Mouse (Mus musculus) liver, embryonic 13.5 days (tissue): Measurements from ENCODE around the gene Pde8b. TPM values are rescaled to one million over a fixed set of nuclear protein-coding genes. Genes with fewer than 3 reads are reported as not detected.

ENCODE experiments used
- ATAC-seq: fragments of 200-750 bp; cut with Nextera tagmentation; 2 replicates; pipeline ENCODE4 v1.8.0; 2017; ENCODE audit warnings: low read depth, mild to moderate bottlenecking, moderate number of reproducible peaks, moderate library complexity
- DNase-seq: peaks from one replicate; pipeline ENCODE4 v3.0.0; 2022
- H3K27ac ChIP-seq: fragments of 300-500 bp; sonication (generic); 2 replicates; pipeline ENCODE4 v1.5.1; 2015; ENCODE audit warnings: moderate library complexity, mild to moderate bottlenecking, inconsistent platforms
- H3K27me3 ChIP-seq: fragments of 300-500 bp; sonication (generic); 2 replicates; pipeline ENCODE4 v1.6.1; 2015; ENCODE audit warnings: mild to moderate bottlenecking, inconsistent platforms
- H3K36me3 ChIP-seq: fragments of 300-500 bp; sonication (generic); 2 replicates; pipeline ENCODE4 v1.6.1; 2015; ENCODE audit warnings: mild to moderate bottlenecking, inconsistent platforms
- H3K4me1 ChIP-seq: fragments of 300-500 bp; sonication (generic); replicated peaks from 2 replicates; pipeline ENCODE4 v1.6.1; 2015; ENCODE audit warnings: inconsistent platforms
- H3K4me2 ChIP-seq: fragments of 300-500 bp; sonication (generic); 2 replicates; pipeline ENCODE4 v1.6.1; 2015; ENCODE audit warnings: inconsistent platforms, mild to moderate bottlenecking, moderate library complexity
- H3K4me3 ChIP-seq: fragments of 300-500 bp; sonication (generic); replicated peaks from 2 replicates; pipeline ENCODE4 v1.5.1; 2015; ENCODE audit warnings: mild to moderate bottlenecking, inconsistent platforms
- H3K9ac ChIP-seq: fragments of 300-500 bp; sonication (generic); 2 replicates; pipeline ENCODE4 v1.6.1; 2015; ENCODE audit warnings: mild to moderate bottlenecking, inconsistent platforms
- H3K9me3 ChIP-seq: fragments of 300-500 bp; sonication (generic); replicated peaks from 2 replicates; pipeline ENCODE4 v1.6.1; 2016; ENCODE audit warnings: inconsistent platforms
- whole genome bisulfite sequencing: fragments of 180-500 bp; shearing (Covaris S2); methylation state at CpG from one replicate; pipeline ENCODE4 v1.1.7; 2015; ENCODE audit not compliant: insufficient replicate concordance; 5-methylcytosine and 5-hydroxymethylcytosine counted together
- polyA plus RNA-seq: library from polyadenylated mRNA; unstranded; fragments of >200 nt; fragmentation: Nextera tagmentation; extraction: Ambion mirVana; gene quantifications from 2 replicates; pipeline ENCODE4 v1.2.1, GENCODE M21; 2015

Gene Pde8b
- polyA plus RNA-seq, 1 experiment from 2014 or later = 0.53 TPM

GRCm38 (mm10) chr13:95034094-95034493 is 216.0 kb downstream of the Pde8b start:
- DNase-seq (no peak), ATAC-seq (no peak)
- Histone ChIP-seq H3K9ac (no peak overlapping the region), H3K27me3 (no peaks in the 10 kb centered on the region), H3K4me1 (no peaks in the 10 kb centered on the region), H3K4me2 (no peak overlapping the region), H3K36me3 (no peaks in the 10 kb centered on the region), H3K9me3 (no peaks in the 10 kb centered on the region), H3K4me3 (no peak overlapping the region), H3K27ac (no peak overlapping the region)
- WGBS = 47% methylated on average over 9 of the region's 9 CpGs

GRCm38 (mm10) chr13:95032973-95033372 is 217.2 kb downstream of the Pde8b start:
- ATAC-seq (no peak), DNase-seq (no peak)
- Histone ChIP-seq H3K36me3 (0 out of 2 replicates have a peak, but pooled peaks cover 5% of the 10 kb centered on the region), H3K9ac (no peak overlapping the region), H3K9me3 (no peaks in the 10 kb centered on the region), H3K4me3 (no peak overlapping the region), H3K27ac (no peak overlapping the region), H3K4me1 (no peaks in the 10 kb centered on the region), H3K4me2 (no peak overlapping the region), H3K27me3 (no peaks in the 10 kb centered on the region)
- WGBS = 60% methylated on average over 6 of the region's 6 CpGs

GRCm38 (mm10) chr13:95032127-95032831 is 217.9 kb downstream of the Pde8b start:
- Histone ChIP-seq H3K4me3 (no peak overlapping the region), H3K9ac (no peak overlapping the region)

GRCm38 (mm10) chr13:95030828-95031227 is 219.3 kb downstream of the Pde8b start:
- 0 out of 2 replicates have a peak, but pooled peaks cover 5% of the 10 kb centered on the region for H3K36me3 ChIP-seq
- no peak overlapping the region for H3K4me2 ChIP-seq
- H3K9ac ChIP-seq = no peak overlapping the region
- H3K27ac ChIP-seq = no peak overlapping the region
- no peak overlapping the region for H3K4me3 ChIP-seq
- no peaks in the 10 kb centered on the region for H3K9me3 ChIP-seq
- no peaks in the 10 kb centered on the region for H3K27me3 ChIP-seq
- H3K4me1 ChIP-seq = no peaks in the 10 kb centered on the region
- WGBS = 71% methylated on average over 6 of the region's 6 CpGs
- ATAC-seq = no peak
- DNase-seq = no peak

More at GRCm38 (mm10) chr13:95032127-95032831, 217.9 kb downstream of the Pde8b start:
- Histone ChIP-seq H3K9me3 (no peaks in the 10 kb centered on the region), H3K27ac (no peak overlapping the region), H3K4me2 (no peak overlapping the region), H3K27me3 (no peaks in the 10 kb centered on the region), H3K4me1 (no peaks in the 10 kb centered on the region), H3K36me3 (0 out of 2 replicates have a peak, but pooled peaks cover 5% of the 10 kb centered on the region)
- ATAC-seq (no peak), DNase-seq (no peak)
- WGBS = 67% methylated on average over 17 of the region's 17 CpGs

- no peak overlapping the region for H3K4me2 ChIP-seq
- no peaks in the 10 kb centered on the region for H3K27me3 ChIP-seq
- no peak for ATAC-seq
- no peak overlapping the region for H3K4me3 ChIP-seq
- H3K9me3 ChIP-seq = no peaks in the 10 kb centered on the region
- H3K27ac ChIP-seq = no peak overlapping the region
- no peak for DNase-seq
- H3K4me1 ChIP-seq = no peaks in the 10 kb centered on the region
- no peaks in the 10 kb centered on the region for H3K36me3 ChIP-seq
- no peak overlapping the region for H3K9ac ChIP-seq
- WGBS = 70% methylated on average over 6 of the region's 6 CpGs
These were observed 229.9 kb downstream of the Pde8b start for GRCm38 (mm10) chr13:95020216-95020615.

- H3K4me2 ChIP-seq = no peak overlapping the region
- H3K27me3 ChIP-seq = no peaks in the 10 kb centered on the region
- WGBS = 38% methylated on average over 6 of the region's 6 CpGs
- no peak overlapping the region for H3K9ac ChIP-seq
- no peak overlapping the region for H3K4me3 ChIP-seq
- H3K4me1 ChIP-seq = no peaks in the 10 kb centered on the region
- H3K9me3 ChIP-seq = no peaks in the 10 kb centered on the region
- no peak overlapping the region for H3K27ac ChIP-seq
- ATAC-seq = no peak
- DNase-seq = no peak
- no peaks in the 10 kb centered on the region for H3K36me3 ChIP-seq
These were observed 230.8 kb downstream of the Pde8b start for GRCm38 (mm10) chr13:95019345-95019744.

- H3K27me3 ChIP-seq = no peaks in the 10 kb centered on the region
- H3K9ac ChIP-seq = no peak overlapping the region
- no peak overlapping the region for H3K4me3 ChIP-seq
- no peaks in the 10 kb centered on the region for H3K9me3 ChIP-seq
- WGBS = 21% methylated on average over 9 of the region's 9 CpGs
- H3K27ac ChIP-seq = no peak overlapping the region
- no peak for DNase-seq
- no peak for ATAC-seq
- H3K4me1 ChIP-seq = no peaks in the 10 kb centered on the region
- H3K4me2 ChIP-seq = no peak overlapping the region
- no peaks in the 10 kb centered on the region for H3K36me3 ChIP-seq
These were observed 232.2 kb downstream of the Pde8b start for GRCm38 (mm10) chr13:95017916-95018315.

- WGBS = 80% methylated on average over 6 of the region's 6 CpGs
- H3K9me3 ChIP-seq = no peaks in the 10 kb centered on the region
- no peaks in the 10 kb centered on the region for H3K4me1 ChIP-seq
- H3K27ac ChIP-seq = no peak overlapping the region
- DNase-seq = no peak
- no peaks in the 10 kb centered on the region for H3K27me3 ChIP-seq
- H3K9ac ChIP-seq = no peak overlapping the region
- H3K36me3 ChIP-seq = no peaks in the 10 kb centered on the region
- no peak overlapping the region for H3K4me2 ChIP-seq
- no peak for ATAC-seq
- no peak overlapping the region for H3K4me3 ChIP-seq
These were observed 232.9 kb downstream of the Pde8b start for GRCm38 (mm10) chr13:95017278-95017677.

- Histone ChIP-seq H3K4me3 (no peak overlapping the region), H3K9ac (no peak overlapping the region), H3K36me3 (no peaks in the 10 kb centered on the region), H3K27ac (no peak overlapping the region), H3K4me2 (no peak overlapping the region), H3K9me3 (no peaks in the 10 kb centered on the region), H3K27me3 (no peaks in the 10 kb centered on the region), H3K4me1 (no peaks in the 10 kb centered on the region)
- 76% methylated on average over 7 of the region's 7 CpGs for WGBS
- DNase-seq = no peak
- ATAC-seq = no peak
These were observed 238.4 kb downstream of the Pde8b start for GRCm38 (mm10) chr13:95011546-95012257.

GRCm38 (mm10) chr13:95009261-95009660 is 240.9 kb downstream of the Pde8b start:
- no peak for ATAC-seq
- no peak overlapping the region for H3K27ac ChIP-seq
- no peaks in the 10 kb centered on the region for H3K27me3 ChIP-seq
- no peak overlapping the region for H3K9ac ChIP-seq
- no peak overlapping the region for H3K4me2 ChIP-seq
- no peaks in the 10 kb centered on the region for H3K9me3 ChIP-seq
- no peak for DNase-seq
- 80% methylated on average over 7 of the region's 7 CpGs for WGBS
- no peaks in the 10 kb centered on the region for H3K36me3 ChIP-seq
- no peaks in the 10 kb centered on the region for H3K4me1 ChIP-seq
- H3K4me3 ChIP-seq = no peak overlapping the region

GRCm38 (mm10) chr13:95007281-95007680 is 242.9 kb downstream of the Pde8b start:
- H3K27ac ChIP-seq = no peak overlapping the region
- no peak for DNase-seq
- H3K9ac ChIP-seq = no peak overlapping the region
- H3K4me1 ChIP-seq = no peaks in the 10 kb centered on the region
- H3K4me3 ChIP-seq = no peak overlapping the region
- WGBS = 50% methylated on average over 8 of the region's 8 CpGs
- no peaks in the 10 kb centered on the region for H3K27me3 ChIP-seq
- no peak overlapping the region for H3K4me2 ChIP-seq
- no peak for ATAC-seq
- no peaks in the 10 kb centered on the region for H3K36me3 ChIP-seq
- H3K9me3 ChIP-seq = no peaks in the 10 kb centered on the region
